17 mouse cellular contexts compared by ENCODE assay signal in genomic region chr2:132876991-132877390, GRCm38 (mm10). TPM values are rescaled to one million over a fixed set of nuclear protein-coding genes. Genes with fewer than 3 reads are reported as not detected.
"Had no signal": no experiment of that assay in that cellular context is flagged by ENCODE, and none has a peak within 500 bp of the region (broad histone marks: within the 10 kb centered on the region; RNA-seq: fewer than 3 reads in every experiment).

No protein-coding gene starts in this region.

- ATAC-seq: intestine, embryonic 16.5 days; liver, postnatal 0 days; midbrain, embryonic 15.5 days had no signal

- H3K4me3 ChIP-seq: left cerebral cortex, adult 2 months; limb, embryonic 10.5 days; liver, embryonic 13.5 days; lung, embryonic 15.5 days; megakaryocyte, embryonic 14.5 days; midbrain, embryonic 15.5 days; neural tube, embryonic 12.5 days had no signal

- H3K27ac ChIP-seq: left cerebral cortex, adult 2 months; limb, embryonic 10.5 days; liver, embryonic 13.5 days; lung, embryonic 15.5 days; macrophage; midbrain, embryonic 15.5 days; neural tube, embryonic 12.5 days had no signal

- DNase-seq: liver, embryonic 13.5 days; liver, postnatal 0 days; lung, postnatal 14 days; right cerebral cortex, postnatal 4 days; spleen, adult 18-20 months; thymus, adult 18-20 months; thymus, postnatal 14 days had no signal

- H3K36me3 ChIP-seq: limb, embryonic 10.5 days; liver, embryonic 13.5 days; lung, embryonic 15.5 days; midbrain, embryonic 15.5 days; neural tube, embryonic 12.5 days had no signal

- H3K4me2 ChIP-seq: liver, embryonic 13.5 days; lung, embryonic 15.5 days; midbrain, embryonic 11.5 days; midbrain, embryonic 15.5 days; neural tube, embryonic 12.5 days had no signal

- H3K9me3 ChIP-seq: limb, embryonic 10.5 days; liver, embryonic 13.5 days; lung, embryonic 15.5 days; midbrain, embryonic 15.5 days; neural tube, embryonic 12.5 days had no signal

- H3K9ac ChIP-seq: liver, embryonic 13.5 days; liver, postnatal 0 days; lung, embryonic 15.5 days; midbrain, embryonic 15.5 days; neural tube, embryonic 12.5 days had no signal

RNA-seq across cellular contexts. Expression of gene Lrrn4, which starts 3.7 kb away (rescaled TPM):
- total RNA-seq: monocyte, adult 5-6 weeks had no signal
- polyA plus RNA-seq: macrophage had no signal
